Mouse (Mus musculus): ENCODE results near the gene Sirt6. TPM values are rescaled to one million over a fixed set of nuclear protein-coding genes. Genes with fewer than 3 reads are reported as not detected.

The Sirt6 gene
- total RNA-seq, 2 experiments from 2014 or later = 3.5 to 4.1 TPM

DNA sequence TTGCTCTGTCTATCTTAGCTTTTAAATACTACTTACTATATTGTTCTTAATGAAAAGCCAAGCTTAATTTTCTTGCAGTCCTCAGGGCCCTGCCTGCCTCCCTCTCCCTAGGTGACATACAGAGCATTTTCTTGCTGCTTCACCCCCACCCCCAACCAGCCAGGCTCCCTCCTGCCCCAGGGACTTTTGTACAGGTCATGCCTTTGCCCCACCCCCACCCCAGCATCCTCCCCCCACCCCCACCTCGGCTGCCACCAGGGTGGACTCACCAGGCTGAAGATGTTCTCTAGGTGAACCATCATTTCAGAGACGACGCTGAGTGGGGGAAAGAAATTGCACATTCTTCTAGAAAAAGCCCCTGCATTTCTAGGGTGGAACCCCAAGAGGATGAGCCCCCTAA is 29.3 kb downstream of the Sirt6 start:
- intact Hi-C loops (cut with DNase I) = no loop called here
- no peak for DNase-seq

- intact Hi-C loops (cut with DNase I) = no loop called here
- no peak for DNase-seq
Measured at GRCm38 (mm10) chr10:81597137-81597950, 30.3 kb downstream of the Sirt6 start.

DNA sequence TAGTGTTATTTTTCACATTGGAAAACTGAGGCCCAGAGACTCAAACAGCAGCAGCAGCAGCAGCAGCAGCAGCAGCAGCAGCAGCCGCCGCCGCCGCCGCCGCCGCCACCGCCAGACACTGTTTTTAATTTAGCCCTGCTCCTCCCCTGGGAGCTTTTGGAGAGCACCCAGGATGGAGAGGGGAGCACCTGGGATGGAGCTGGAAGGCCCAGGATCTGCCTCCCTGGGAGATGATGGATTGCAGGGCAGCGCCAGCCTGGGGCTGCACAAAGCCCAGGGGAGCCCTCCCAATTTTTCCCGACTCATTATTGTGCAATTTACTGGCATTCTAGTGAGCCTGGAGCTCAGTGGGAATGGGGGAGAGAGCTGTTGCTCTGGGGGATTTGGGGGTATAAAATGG is 31.0 kb downstream of the Sirt6 start:
- intact Hi-C loops (cut with DNase I) = no loop called here
- peak; percentile 42 to 45 for DNase-seq

GRCm38 (mm10) chr10:81595599-81595998 is 32.0 kb downstream of the Sirt6 start:
- DNase-seq = no peak
- intact Hi-C loops (cut with DNase I) = no loop called here

DNA sequence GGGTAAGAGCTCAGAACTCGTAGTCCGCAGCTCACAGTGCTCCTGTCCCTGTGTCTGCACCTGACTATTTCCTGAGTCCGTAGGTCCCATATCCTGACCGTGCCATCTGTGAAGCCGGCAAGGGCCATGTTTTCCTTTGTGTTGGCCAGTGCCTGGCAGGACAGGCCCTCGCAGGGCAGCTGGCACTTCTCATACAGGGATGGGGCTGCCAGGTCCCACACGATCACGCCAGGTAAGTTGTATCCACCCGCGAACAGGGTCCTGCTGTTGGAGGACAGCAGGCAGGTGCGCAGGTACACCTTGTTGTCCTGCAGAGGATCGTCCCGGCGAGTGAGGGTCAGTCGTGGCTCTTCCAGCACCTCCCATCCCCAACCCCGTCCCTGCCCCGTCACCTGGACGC is 33.7 kb downstream of the Sirt6 start:
- intact Hi-C loops (cut with DNase I) = no loop called here
- DNase-seq = no peak

DNA sequence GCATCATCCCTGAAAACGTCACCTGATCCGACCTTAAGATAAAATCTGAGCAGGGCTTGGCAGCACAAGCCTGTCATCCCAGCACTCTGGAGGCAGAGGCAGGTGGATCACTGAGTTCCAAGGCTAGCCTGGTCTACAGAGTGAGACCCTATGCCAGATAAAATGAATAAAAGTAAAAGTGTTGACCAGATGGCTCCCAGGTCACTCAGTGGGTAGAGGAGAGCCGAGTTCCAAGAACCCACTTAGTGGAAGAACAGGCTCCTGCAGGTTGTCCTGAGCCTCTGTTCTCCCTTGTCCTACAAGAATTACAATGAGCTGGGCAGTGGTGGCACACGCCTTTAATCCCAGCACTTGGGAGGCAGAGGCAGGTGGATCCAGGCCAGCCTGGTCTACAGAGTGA is 34.4 kb downstream of the Sirt6 start:
- DNase-seq = no peak
- intact Hi-C loops (cut with DNase I) = no loop called here

DNA sequence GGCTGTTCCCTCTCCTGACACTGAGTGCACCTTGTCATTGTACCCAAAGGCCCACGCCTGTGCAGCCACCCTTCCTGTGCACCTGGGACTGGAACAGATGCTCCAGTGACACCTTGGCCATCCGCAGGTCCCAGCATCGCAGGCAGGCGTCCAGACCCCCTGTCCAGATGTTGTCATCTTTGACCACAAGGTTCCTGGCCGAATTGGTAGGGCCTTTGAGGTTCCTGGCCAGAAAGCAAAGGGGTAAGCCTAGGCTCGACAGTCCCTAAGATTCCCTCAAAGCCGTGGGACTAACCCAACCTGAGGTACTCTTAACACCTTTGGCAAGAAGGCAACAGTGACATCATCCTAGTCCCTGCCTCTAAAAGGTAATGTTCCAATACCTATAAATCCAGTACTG is 35.0 kb downstream of the Sirt6 start:
- intact Hi-C loops (cut with DNase I) = no loop called here

DNA sequence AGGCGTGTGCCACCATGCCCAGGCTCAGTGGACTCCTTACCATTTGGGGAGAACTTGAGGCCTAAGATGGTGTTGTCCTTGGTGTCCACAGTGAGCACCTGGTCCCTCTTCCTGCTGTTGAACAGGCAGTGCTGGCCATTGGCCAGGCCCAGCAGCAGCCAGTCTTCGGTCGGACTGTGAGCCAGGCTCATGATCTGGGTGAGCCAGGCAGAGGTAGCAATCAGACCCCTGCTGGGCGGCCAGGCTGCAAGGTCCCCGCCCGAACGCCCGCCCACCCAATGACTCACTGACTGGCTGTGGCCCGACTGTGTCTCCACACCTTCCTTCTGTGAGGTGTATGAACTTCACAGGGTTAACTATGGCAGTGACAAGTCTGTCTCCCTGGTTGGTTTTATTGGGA is 35.8 kb downstream of the Sirt6 start:
- no peak for DNase-seq
- intact Hi-C loops (cut with DNase I) = no loop called here

More for the DNA sequence above, 35.0 kb downstream of the Sirt6 start:
- no peak for DNase-seq

- intact Hi-C loops (cut with DNase I) = no loop called here
- DNase-seq = no peak
Measured at GRCm38 (mm10) chr10:81588739-81589138, 38.9 kb downstream of the Sirt6 start.

- no peak for DNase-seq
- intact Hi-C loops (cut with DNase I) = no loop called here
Measured at GRCm38 (mm10) chr10:81583347-81583746, 44.2 kb downstream of the Sirt6 start.

DNA sequence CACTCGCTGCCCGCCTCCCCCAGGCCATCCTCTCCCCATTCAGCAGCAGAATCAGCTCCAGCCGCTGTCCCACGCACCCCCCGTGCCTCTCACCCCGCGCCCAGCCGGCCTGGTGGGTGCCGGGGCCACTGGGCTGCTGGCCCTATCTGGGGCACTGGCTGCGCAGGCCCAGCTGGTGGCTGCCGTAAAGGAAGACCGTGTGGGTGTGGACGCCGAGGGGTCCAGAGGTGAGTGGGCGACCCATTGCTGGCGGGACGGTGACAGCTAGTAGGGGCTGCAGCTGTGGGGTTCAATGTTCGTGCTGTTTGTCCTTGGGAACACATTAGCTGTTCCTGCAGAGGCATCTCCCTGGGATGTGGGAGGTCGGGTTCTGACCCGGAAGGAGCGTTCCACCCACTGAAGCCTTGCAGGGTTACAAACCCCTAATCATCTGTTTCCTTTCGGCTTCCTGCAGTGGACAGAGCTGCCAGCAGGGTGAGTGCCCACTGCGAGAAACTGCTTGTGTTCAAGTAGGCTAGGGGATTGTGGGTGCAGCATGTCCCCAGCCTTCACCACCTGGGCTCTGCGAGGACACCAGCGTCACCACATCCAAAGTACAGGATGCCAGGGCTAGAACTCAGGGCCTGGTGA is 47.0 kb downstream of the Sirt6 start:
- no peak for DNase-seq
- intact Hi-C loops (cut with DNase I) = no loop called here

GRCm38 (mm10) chr10:81579967-81580366 is 47.6 kb downstream of the Sirt6 start:
- intact Hi-C loops (cut with DNase I) = no loop called here
- no peak for DNase-seq

GRCm38 (mm10) chr10:81575695-81576094 is 51.9 kb downstream of the Sirt6 start:
- intact Hi-C loops (cut with DNase I) = no loop called here
- no peak for DNase-seq

- intact Hi-C loops (cut with DNase I) = no loop called here
Measured at GRCm38 (mm10) chr10:81575208-81575631, 52.4 kb downstream of the Sirt6 start.

DNA sequence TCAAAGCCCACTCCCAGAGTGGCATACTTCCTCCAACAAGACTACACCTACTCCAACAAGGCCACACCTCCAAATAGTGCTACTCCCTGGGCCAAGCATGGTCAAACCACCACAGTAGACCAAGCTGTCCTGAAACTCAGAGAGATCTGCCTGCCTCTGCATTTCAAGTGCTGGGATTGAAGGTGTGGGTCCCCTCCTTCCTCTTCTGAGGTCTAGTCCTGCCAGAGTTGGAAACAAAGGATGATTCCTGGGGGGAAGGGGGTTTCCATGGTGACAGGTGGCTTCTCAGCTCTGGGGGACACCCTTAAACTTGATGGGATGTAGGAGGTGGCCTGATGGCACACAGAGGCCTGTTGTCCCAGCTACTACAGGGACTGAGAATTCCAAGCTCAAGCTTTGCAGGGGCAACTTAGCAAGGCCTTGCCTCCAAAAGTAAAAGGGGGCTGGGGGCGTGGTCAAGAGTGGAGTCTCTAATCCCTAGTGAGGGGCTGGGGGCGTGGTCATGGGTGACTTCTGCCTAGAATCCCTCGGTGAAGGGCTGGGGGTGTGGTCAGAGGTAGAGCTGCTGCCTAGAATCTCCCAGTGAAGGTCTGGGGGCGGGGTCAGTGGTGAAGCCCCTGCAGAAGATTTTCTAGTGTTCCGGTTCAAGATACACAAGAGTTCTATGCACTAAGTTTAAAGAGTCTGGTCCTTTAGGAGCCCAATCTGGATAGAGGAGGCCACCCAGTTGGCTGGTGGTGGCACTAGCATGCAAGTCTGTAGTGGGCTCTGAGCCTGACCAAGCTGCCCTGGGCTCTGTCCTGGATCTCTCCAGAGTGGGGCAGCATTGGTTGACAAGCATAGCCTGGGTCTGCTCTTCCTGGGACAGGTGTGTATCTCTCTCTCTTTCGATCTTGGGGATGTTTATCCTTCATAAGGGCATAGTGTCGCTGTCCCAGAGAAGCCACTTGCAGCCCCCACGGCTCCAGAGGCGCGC is 53.2 kb downstream of the Sirt6 start, which contains the start of gene Tle2:
Gene Tle2 (plus strand): TSS at position 481 of the 976 bp plus-strand sequence.
- intact Hi-C loops (cut with DNase I) = no loop called here

More at GRCm38 (mm10) chr10:81575208-81575631, 52.4 kb downstream of the Sirt6 start:
- no peak for DNase-seq

GRCm38 (mm10) chr10:81572975-81573374 is 54.6 kb downstream of the Sirt6 start:
- DNase-seq = peak; percentile 55 to 66
- intact Hi-C loops (cut with DNase I) = no loop called here

More for the DNA sequence above, 53.2 kb downstream of the Sirt6 start, which contains the start of gene Tle2:
- DNase-seq = no peak

DNA sequence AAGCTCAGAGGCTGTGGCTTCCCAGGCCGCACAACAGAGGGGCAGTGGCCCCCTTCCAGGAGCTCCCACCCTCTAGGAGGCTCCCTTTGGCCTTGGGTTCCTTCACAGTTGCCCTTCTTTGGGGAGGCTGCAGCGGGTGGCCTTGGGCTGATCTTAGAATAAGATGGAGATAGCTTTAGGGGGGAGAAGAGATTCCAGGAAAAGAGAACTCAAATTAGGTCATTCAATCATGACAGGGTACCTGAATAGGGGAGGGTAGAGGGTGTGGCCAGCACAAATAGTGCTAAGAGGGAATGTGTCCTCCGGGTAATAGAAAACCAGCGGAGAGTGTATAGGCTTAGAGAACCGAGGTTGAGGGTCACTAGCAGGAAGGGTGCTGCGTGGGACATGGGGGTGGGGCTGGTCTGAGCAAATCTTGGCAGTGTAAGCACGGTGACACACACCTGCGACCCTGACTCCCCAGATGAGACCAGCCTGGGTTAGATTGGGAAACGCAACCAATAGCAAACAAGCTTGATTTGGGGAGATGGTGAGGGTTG is 55.4 kb downstream of the Sirt6 start:
- intact Hi-C loops (cut with DNase I) = no loop called here
- no peak for DNase-seq

Data from gastrocnemius, postnatal 36 days (tissue).